Mouse (Mus musculus): ENCODE results near the gene Mup6. TPM values are rescaled to one million over a fixed set of nuclear protein-coding genes. Genes with fewer than 3 reads are reported as not detected.
"Not testable (repeated sequence)": the region's sequence is repeated elsewhere in the genome, so short reads cannot be mapped to it uniquely, and the experiment has no call there.

Mup6 gene
- not detected in 2 replicates for polyA plus RNA-seq (2016; fragmentation: Nextera tagmentation; extraction: Ambion mirVana)

- Histone ChIP-seq H3K4me3 (no peak within 1 kb of the TSS), H3K9ac (no peak within 1 kb of the TSS), H3K27ac (no peak within 1 kb of the TSS), H3K27me3 (replicated peaks) (no peaks in the 10 kb centered on the region), H3K36me3 (no peaks in the 10 kb centered on the region), H3K9me3 (replicated peaks) (no peaks in the 10 kb centered on the region), H3K4me2 (no peak within 1 kb of the TSS), H3K4me1 (no peaks in the 10 kb centered on the region)
- WGBS (ENCODE audit: insufficient replicate concordance), result 34% methylated on average over 3 of the region's 3 CpGs
- no peak for ATAC-seq
These were observed at the start of gene Mup6 for GRCm38 (mm10) chr4:59963405-59964344. Mup6 (plus strand) TSS chr4:59964294.

DNA sequence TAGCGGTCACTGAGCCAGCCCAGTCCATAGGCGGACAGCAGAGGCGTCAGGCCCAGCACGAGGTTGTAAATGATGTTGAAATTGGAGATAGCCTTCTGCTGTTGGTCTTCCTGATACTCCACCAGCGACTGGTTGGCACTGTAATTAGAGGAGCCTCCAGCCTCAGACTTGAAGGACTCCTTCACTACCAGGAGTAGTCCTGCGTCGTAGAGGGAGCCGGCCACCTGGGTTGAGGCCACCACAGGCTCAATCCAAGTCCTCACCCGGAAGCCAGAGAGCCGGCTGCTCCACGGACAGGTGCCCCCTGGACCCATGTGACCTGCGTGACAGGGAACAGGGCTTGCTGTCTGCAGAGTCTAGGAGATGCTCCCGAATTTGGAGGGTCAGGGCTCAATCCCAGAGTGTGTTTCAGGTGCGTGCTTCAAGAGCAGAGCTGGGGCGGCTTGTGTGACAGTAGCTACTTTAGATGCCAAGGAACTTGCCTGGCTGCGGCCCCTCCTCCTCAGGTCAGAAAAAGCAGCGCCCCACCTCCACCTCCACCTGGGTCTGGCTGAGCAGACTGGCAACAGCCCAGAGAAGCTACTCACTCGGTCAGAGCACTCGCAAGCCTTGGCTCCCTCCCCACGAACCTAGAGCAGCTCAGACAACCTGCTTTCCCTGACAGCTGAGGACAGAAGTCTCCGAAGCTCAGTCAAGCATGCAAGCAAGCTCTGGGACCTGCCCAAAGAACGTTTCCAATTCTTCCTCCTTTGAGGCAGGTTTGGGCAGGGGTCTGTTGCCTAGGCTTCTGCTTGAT is 49.3 kb upstream of the Mup6 start, which contains the start of gene Slc46a2:
Slc46a2 (minus strand) TSS at position 449 of the 796 bp plus-strand sequence.
- Histone ChIP-seq H3K4me1 (no peaks in the 10 kb centered on the region), H3K4me3 (no peak within 1 kb of the TSS), H3K9ac (no peak within 1 kb of the TSS), H3K27me3 (replicated peaks) (peaks cover 37% of the 10 kb centered on the region), H3K27ac (no peak within 1 kb of the TSS), H3K4me2 (no peak within 1 kb of the TSS), H3K9me3 (replicated peaks) (no peaks in the 10 kb centered on the region), H3K36me3 (no peaks in the 10 kb centered on the region)
- WGBS (ENCODE audit: insufficient replicate concordance), result 17% methylated on average over 22 of the region's 22 CpGs
- no peak for ATAC-seq

DNA sequence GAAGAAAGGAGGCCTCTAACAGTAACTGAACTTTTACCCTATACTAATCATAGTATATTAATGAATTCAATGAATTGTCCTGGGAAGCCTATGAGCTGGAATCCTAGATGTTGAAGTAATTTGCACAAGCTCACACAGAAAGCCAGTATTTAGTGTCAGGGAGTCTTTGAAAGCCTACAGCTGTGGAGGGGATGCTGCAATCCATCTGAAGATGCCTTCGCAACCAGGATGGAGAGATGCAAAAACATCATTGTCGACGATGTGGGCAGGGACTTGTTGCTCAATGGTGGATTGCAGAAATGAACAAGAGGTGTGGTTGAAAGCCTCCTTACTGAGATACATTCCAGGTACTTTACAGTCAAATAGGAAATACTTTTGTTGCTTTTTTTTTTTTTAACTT is 46.1 kb upstream of the Mup6 start:
- no peaks in the 10 kb centered on the region for H3K9me3 ChIP-seq (replicated peaks)
- peaks cover 31% of the 10 kb centered on the region for H3K27me3 ChIP-seq (replicated peaks)
- 78% methylated on average over 3 of the region's 3 CpGs for WGBS (ENCODE audit: insufficient replicate concordance)
- H3K4me3 ChIP-seq, result no peak overlapping the region
- no peak for ATAC-seq
- no peak overlapping the region for H3K9ac ChIP-seq
- H3K4me2 ChIP-seq, result no peak overlapping the region
- H3K4me1 ChIP-seq, result no peaks in the 10 kb centered on the region
- H3K36me3 ChIP-seq, result no peaks in the 10 kb centered on the region
- no peak overlapping the region for H3K27ac ChIP-seq

GRCm38 (mm10) chr4:59925082-59925481 is 39.0 kb upstream of the Mup6 start:
- ATAC-seq, result no peak
- Histone ChIP-seq H3K4me2 (no peak overlapping the region), H3K4me3 (no peak overlapping the region), H3K9ac (no peak overlapping the region), H3K27me3 (replicated peaks) (no peaks in the 10 kb centered on the region), H3K27ac (no peak overlapping the region), H3K36me3 (no peaks in the 10 kb centered on the region), H3K4me1 (no peaks in the 10 kb centered on the region), H3K9me3 (replicated peaks) (no peaks in the 10 kb centered on the region)
- 71% methylated on average over 9 of the region's 9 CpGs for WGBS (ENCODE audit: insufficient replicate concordance)

GRCm38 (mm10) chr4:59927666-59928065 is 36.4 kb upstream of the Mup6 start:
- Histone ChIP-seq H3K27me3 (replicated peaks) (no peaks in the 10 kb centered on the region), H3K4me3 (no peak overlapping the region), H3K9me3 (replicated peaks) (no peaks in the 10 kb centered on the region), H3K4me2 (no peak overlapping the region), H3K36me3 (no peaks in the 10 kb centered on the region), H3K27ac (no peak overlapping the region), H3K4me1 (no peaks in the 10 kb centered on the region), H3K9ac (no peak overlapping the region)
- ATAC-seq, result no peak
- 57% methylated on average over 3 of the region's 3 CpGs for WGBS (ENCODE audit: insufficient replicate concordance)

DNA sequence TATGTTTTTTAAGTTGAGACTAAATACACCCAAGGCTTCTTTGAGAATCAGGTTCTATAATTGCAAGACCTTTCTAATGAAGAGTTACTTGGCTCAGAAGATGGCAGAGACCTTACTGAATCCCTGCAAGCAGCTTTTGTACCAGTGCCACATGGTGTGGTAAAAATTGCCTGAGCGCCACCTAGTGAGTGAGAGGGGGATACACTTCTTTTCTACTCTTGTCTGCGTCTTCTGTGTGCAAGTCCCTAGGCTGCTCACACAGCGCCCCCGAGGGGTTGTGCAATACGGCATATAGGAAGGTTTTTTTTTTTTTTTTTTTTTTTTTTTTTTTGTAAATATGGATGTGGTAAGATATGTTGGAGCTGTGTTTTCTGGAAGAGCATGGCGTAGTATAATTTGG is 35.7 kb upstream of the Mup6 start:
- H3K4me1 ChIP-seq, result no peaks in the 10 kb centered on the region
- no peaks in the 10 kb centered on the region for H3K36me3 ChIP-seq
- H3K9me3 ChIP-seq (replicated peaks), result no peaks in the 10 kb centered on the region
- no peak for ATAC-seq
- H3K4me2 ChIP-seq, result no peak overlapping the region
- no peaks in the 10 kb centered on the region for H3K27me3 ChIP-seq (replicated peaks)
- WGBS (ENCODE audit: insufficient replicate concordance), result 8% methylated on average over 6 of the region's 6 CpGs
- no peak overlapping the region for H3K9ac ChIP-seq
- H3K4me3 ChIP-seq, result no peak overlapping the region
- H3K27ac ChIP-seq, result no peak overlapping the region

DNA sequence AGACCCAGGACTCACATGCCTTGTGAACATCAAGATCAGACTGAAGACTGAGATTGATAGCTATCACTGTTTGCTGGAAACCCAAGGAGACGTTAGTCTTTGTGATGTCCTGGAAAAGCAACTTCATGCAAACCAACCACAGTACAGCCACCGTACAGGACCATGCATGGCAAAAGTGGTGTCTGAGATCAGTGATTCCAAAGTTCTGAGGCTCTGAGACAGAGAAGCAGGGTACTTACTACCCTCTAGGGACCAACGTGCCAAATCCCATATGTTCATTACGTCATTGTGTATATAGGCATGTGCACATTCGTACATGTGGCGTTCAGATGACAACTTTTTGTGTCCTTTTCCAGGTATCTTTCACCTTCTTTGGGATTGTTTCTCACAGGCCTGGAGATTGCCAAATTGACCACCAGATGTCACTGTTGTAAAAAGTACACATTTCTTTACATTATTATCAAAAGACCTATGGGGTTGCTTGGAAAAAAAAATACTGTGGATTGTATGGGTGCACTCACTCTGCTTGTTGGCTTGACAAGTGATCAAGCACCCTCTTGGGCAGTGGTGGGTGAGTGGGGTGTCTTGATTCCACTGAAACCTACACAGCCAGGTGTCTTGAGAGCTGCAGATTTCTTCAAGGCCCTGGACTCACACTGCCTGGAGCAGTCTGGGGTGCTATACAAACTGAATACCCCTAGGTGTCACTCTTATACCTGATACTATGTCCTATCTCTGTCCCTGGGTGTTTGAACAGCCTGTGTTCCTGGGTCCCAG is 31.4 kb upstream of the Mup6 start:
- H3K27me3 ChIP-seq (replicated peaks), result no peaks in the 10 kb centered on the region
- H3K27ac ChIP-seq, result no peak overlapping the region
- H3K9ac ChIP-seq, result no peak overlapping the region
- H3K4me1 ChIP-seq, result no peaks in the 10 kb centered on the region
- no peaks in the 10 kb centered on the region for H3K9me3 ChIP-seq (replicated peaks)
- no peak; the same call in 1 of the 2 replicates for ATAC-seq
- H3K36me3 ChIP-seq, result no peaks in the 10 kb centered on the region
- H3K4me2 ChIP-seq, result no peak overlapping the region
- no peak overlapping the region for H3K4me3 ChIP-seq
- WGBS (ENCODE audit: insufficient replicate concordance), result 40% methylated on average over 6 of the region's 6 CpGs

DNA sequence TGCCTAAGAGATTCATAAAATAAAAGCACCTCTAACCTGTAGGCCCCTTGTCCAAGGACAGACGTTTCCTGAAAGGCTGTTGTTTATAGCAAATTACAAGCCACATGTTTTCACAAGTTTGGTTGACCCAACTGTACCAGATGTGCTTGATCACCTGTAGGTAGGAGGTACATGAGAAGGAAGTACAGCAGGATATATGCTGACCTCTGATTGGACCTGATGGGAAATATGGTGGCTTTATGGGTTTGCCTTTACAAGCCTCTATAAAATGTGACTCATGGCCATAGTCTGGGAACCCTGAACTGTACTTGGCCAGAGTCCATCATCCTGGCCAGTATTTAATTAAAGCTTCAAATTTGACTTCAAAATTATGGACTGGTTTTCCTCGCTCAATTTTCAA is 26.6 kb upstream of the Mup6 start:
- H3K27ac ChIP-seq, result no peak overlapping the region
- H3K27me3 ChIP-seq (replicated peaks), result no peaks in the 10 kb centered on the region
- H3K4me1 ChIP-seq, result no peaks in the 10 kb centered on the region
- no peaks in the 10 kb centered on the region for H3K9me3 ChIP-seq (replicated peaks)
- H3K4me3 ChIP-seq, result no peak overlapping the region
- no peak for ATAC-seq
- H3K36me3 ChIP-seq, result no peaks in the 10 kb centered on the region
- no peak overlapping the region for H3K4me2 ChIP-seq
- H3K9ac ChIP-seq, result no peak overlapping the region
- 55% methylated on average over 2 of the region's 2 CpGs for WGBS (ENCODE audit: insufficient replicate concordance)

- Histone ChIP-seq H3K36me3 (no peaks in the 10 kb centered on the region), H3K27me3 (replicated peaks) (no peaks in the 10 kb centered on the region), H3K4me2 (no peak within 1 kb of the TSS), H3K4me3 (no peak within 1 kb of the TSS), H3K9me3 (replicated peaks) (no peaks in the 10 kb centered on the region), H3K27ac (no peak within 1 kb of the TSS), H3K4me1 (no peaks in the 10 kb centered on the region), H3K9ac (no peak within 1 kb of the TSS)
- no peak for ATAC-seq
- WGBS (ENCODE audit: insufficient replicate concordance), result 45% methylated on average over 3 of the region's 3 CpGs
These were observed 3.5 kb upstream of the Mup6 start, which contains the start of gene Mup4 for GRCm38 (mm10) chr4:59960610-59961009. Mup4 (minus strand) TSS chr4:59960710.

DNA sequence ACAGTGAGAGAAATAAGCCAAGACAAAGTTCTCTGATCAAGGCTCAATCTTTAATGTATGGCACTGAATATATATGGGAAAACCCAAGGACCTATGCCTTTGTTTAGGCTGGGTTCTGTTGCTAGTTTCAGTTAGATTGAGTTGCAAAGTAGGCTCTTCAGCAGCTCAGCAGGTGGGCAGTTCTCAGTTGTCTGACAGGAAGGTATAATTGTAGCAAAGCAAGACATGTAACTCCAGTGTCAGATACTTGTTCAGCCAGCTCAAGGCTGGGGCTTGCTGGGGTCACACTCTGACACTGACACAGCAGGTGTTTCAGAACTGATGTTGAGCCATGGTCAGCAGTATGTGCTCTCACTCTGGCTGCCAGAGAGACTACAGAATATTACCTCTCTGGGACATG is 33.8 kb downstream of the Mup6 start:
- not testable (repeated sequence) for H3K4me1 ChIP-seq

GRCm38 (mm10) chr4:60020141-60020540 is 56.0 kb downstream of the Mup6 start:
- H3K27me3 ChIP-seq (replicated peaks); H3K9ac ChIP-seq; ATAC-seq; H3K4me3 ChIP-seq; H3K4me2 ChIP-seq; H3K27ac ChIP-seq; H3K9me3 ChIP-seq (replicated peaks); H3K4me1 ChIP-seq; H3K36me3 ChIP-seq: not testable (repeated sequence)
- 73% methylated on average over 7 of the region's 7 CpGs for WGBS (ENCODE audit: insufficient replicate concordance)

More for the DNA sequence above, 33.8 kb downstream of the Mup6 start:
- not testable (repeated sequence) for H3K27ac ChIP-seq; H3K36me3 ChIP-seq; H3K4me2 ChIP-seq; H3K4me3 ChIP-seq; H3K9me3 ChIP-seq (replicated peaks); H3K9ac ChIP-seq; ATAC-seq; H3K27me3 ChIP-seq (replicated peaks)
